Mouse (Mus musculus): ENCODE results near the gene Hist1h3h. TPM values are rescaled to one million over a fixed set of nuclear protein-coding genes. Genes with fewer than 3 reads are reported as not detected.
"Not testable (repeated sequence)": the region's sequence is repeated elsewhere in the genome, so short reads cannot be mapped to it uniquely, and the experiment has no call there.

Gene Hist1h3h
- total and polyA plus RNA-seq, 3 experiments: 18.6 to 1,657 (median 21.7) TPM

DNA sequence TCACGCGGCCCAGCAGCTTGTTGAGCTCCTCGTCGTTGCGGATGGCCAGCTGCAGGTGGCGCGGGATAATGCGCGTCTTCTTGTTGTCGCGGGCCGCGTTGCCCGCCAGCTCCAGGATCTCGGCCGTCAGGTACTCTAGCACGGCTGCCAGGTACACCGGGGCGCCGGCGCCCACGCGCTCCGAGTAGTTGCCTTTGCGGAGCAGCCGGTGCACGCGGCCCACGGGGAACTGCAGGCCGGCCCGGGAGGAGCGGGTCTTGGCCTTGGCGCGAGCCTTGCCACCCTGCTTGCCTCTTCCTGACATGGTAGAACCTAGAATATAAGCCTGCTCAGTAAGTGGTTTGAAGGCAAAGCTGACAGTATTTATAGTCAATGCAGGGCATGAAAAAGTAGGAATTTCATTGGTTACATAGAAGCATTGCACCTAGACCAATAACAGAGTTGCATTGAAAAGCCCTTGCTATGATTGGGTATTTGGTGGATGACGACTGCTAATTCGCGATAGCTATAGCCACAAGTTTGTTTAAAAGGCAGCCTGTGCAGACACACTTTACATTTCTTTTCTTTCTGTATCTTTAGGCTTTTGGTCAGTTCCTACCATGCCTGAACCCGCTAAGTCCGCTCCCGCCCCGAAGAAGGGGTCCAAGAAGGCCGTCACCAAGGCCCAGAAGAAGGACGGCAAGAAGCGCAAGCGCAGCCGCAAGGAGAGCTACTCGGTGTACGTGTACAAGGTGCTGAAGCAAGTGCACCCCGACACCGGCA is 36.2 kb downstream of the Hist1h3h start, which contains the start of the genes Hist1h2ak and Hist1h2bn:
TSS of gene Hist1h2ak (minus strand) at position 304 of the 762 bp plus-strand sequence.
TSS of gene Hist1h2bn (plus strand) at position 600 of the 762 bp plus-strand sequence.
- DNase-seq (ENCODE audit: extremely low read depth): peak; percentile 97
- H3K27me3 ChIP-seq (replicated peaks); H3K9me3 ChIP-seq (replicated peaks; ENCODE audit: low read length); in situ Hi-C loops (cut with MboI; ENCODE audit: low pct_ligation_motif_present, low pct_unique_long_range_greater_than_20kb, low sequenced_read_pairs); H3K36me3 ChIP-seq (replicated peaks in 1 of 2; ENCODE audit: control insufficient read depth in 1 of 2, insufficient read depth in 1 of 2, low read length in 1 of 2); H3K79me2 ChIP-seq (replicated peaks; ENCODE audit: control insufficient read depth, extremely low read depth, insufficient read depth, poor library complexity, severe bottlenecking); dilution Hi-C loops (cut with MboI; ENCODE audit: extremely low pct_ligation_motif_present, extremely low pct_unique_long_range_greater_than_20kb, low sequenced_read_pairs): not testable (repeated sequence)
- H3K4me2 ChIP-seq (ENCODE audit: insufficient read depth, low read depth, poor library complexity, severe bottlenecking): peak within 1 kb of the TSS; percentile 82
- peak within 1 kb of the TSS; percentile 17 to 38 (median 36) for H3K4me3 ChIP-seq (replicated peaks in 1 of 3; ENCODE audit: low read depth in 2 of 3, low read length in 2 of 3, poor library complexity in 1 of 3)
- H3K4me1 ChIP-seq (ENCODE audit: control insufficient read depth in 1 of 2, insufficient read depth in 2 of 2): peaks cover 0 to 26% of the 10 kb centered on the region in 2 experiments; a peak in 2 of 4 replicates
- H3K27ac ChIP-seq (ENCODE audit: insufficient read depth, low read depth): peak within 1 kb of the TSS; percentile 98
- H3K9ac ChIP-seq (ENCODE audit: insufficient read depth, low read depth): peak within 1 kb of the TSS; percentile 92
- TF ChIP-seq MEF2A (IDR thresholded peaks at IDR 0.05; ENCODE audit: borderline replicate concordance, low read depth, low read length): peak; percentile 58; the same call in 1 of the 2 replicates
- peak; percentile 98 for TF ChIP-seq TCF12 (IDR thresholded peaks at IDR 0.05; ENCODE audit: low read depth, low read length)
- TF ChIP-seq CHD2 (IDR thresholded peaks at IDR 0.05; ENCODE audit: low read length): peak; percentile 96
- peak; percentile 76 for TF ChIP-seq ZMIZ1 (IDR thresholded peaks at IDR 0.05; ENCODE audit: low read depth, low read length)
- TF ChIP-seq RCOR1 (conservative IDR thresholded peaks at IDR 0.05; ENCODE audit: low read depth, low read length): peak; percentile 74; the same call in 1 of the 2 replicates
- peak; percentile 39 for TF ChIP-seq MYC (IDR thresholded peaks at IDR 0.05; ENCODE audit: low read depth, low read length)
- peak; percentile 51; the same call in 1 of the 2 replicates for TF ChIP-seq UBTF (IDR thresholded peaks at IDR 0.05; ENCODE audit: low read depth, low read length)
- TF ChIP-seq JUND (conservative IDR thresholded peaks at IDR 0.05; ENCODE audit: low read depth, low read length): peak; percentile 50; the same call in 1 of the 2 replicates
- TF ChIP-seq POLR2A (IDR thresholded peaks at IDR 0.05; ENCODE audit: low read depth, low read length): peak; percentile 70; the same call in 1 of the 2 replicates
- peak; percentile 39 for TF ChIP-seq NRF1 (IDR thresholded peaks at IDR 0.05; ENCODE audit: low read depth, low read length)
- TF ChIP-seq TBP (conservative IDR thresholded peaks at IDR 0.05; ENCODE audit: low read depth, low read length): peak; percentile 99
- peak; percentile 68 for TF ChIP-seq SIN3A (IDR thresholded peaks at IDR 0.05; ENCODE audit: low read length)
- peak; percentile 57 for TF ChIP-seq HCFC1 (IDR thresholded peaks at IDR 0.05; ENCODE audit: low read depth, low read length)
- TF ChIP-seq NELFE (IDR thresholded peaks at IDR 0.05; ENCODE audit: low read depth, low read length): peak; percentile 77
- peak; percentile 70 for TF ChIP-seq MXI1 (IDR thresholded peaks at IDR 0.05; ENCODE audit: low read depth, low read length)
- TF ChIP-seq E2F4 (IDR thresholded peaks at IDR 0.05; ENCODE audit: insufficient replicate concordance, low read depth, low read length): peak; percentile 71; the same call in 1 of the 2 replicates
- TF ChIP-seq POLR2AphosphoS2 (IDR thresholded peaks at IDR 0.05; ENCODE audit: low read depth, low read length): peak; percentile 5; the same call in 1 of the 2 replicates

Measured in CH12.LX (cell line).